Mouse (Mus musculus) embryo, embryonic 11 days (tissue): Measurements from ENCODE around the gene Tldc1.

Source experiments
- DNase-seq: peaks from one replicate; pipeline ENCODE4 v3.0.0-alpha.2; 2015

Gene Tldc1

GRCm38 (mm10) chr8:119798965-119799264, 20.7 kb upstream of the Tldc1 start:
- DNase-seq, result no peak

- DNase-seq, result peak; percentile 81
Measured at GRCm38 (mm10) chr8:119798170-119798964, 20.2 kb upstream of the Tldc1 start.

- DNase-seq, result no peak
Measured at GRCm38 (mm10) chr8:119795651-119796050, 17.4 kb upstream of the Tldc1 start.

- peak; percentile 55 for DNase-seq
Measured at GRCm38 (mm10) chr8:119794689-119795088, 16.5 kb upstream of the Tldc1 start.

- DNase-seq, result peak; percentile 92
Measured at GRCm38 (mm10) chr8:119791804-119792704, 13.8 kb upstream of the Tldc1 start.

GRCm38 (mm10) chr8:119789581-119789980, 11.4 kb upstream of the Tldc1 start:
- no peak for DNase-seq

- DNase-seq, result no peak
Measured at GRCm38 (mm10) chr8:119788607-119789381, 10.6 kb upstream of the Tldc1 start.

GRCm38 (mm10) chr8:119787341-119787740, 9.1 kb upstream of the Tldc1 start:
- no peak for DNase-seq

- DNase-seq, result no peak
Measured at GRCm38 (mm10) chr8:119786871-119787270, 8.7 kb upstream of the Tldc1 start.

- DNase-seq, result peak; percentile 51
Measured at GRCm38 (mm10) chr8:119785764-119786405, 7.7 kb upstream of the Tldc1 start.

- no peak for DNase-seq
Measured at GRCm38 (mm10) chr8:119784676-119785075, 6.5 kb upstream of the Tldc1 start.

GRCm38 (mm10) chr8:119784141-119784574, 5.9 kb upstream of the Tldc1 start:
- no peak for DNase-seq

- no peak for DNase-seq
Measured at GRCm38 (mm10) chr8:119783579-119783978, 5.4 kb upstream of the Tldc1 start.

- DNase-seq, result peak; percentile 86
Measured at GRCm38 (mm10) chr8:119782715-119783114, 4.5 kb upstream of the Tldc1 start.

GRCm38 (mm10) chr8:119781086-119781840, 3.0 kb upstream of the Tldc1 start:
- DNase-seq, result no peak

GRCm38 (mm10) chr8:119780402-119781049, 2.3 kb upstream of the Tldc1 start:
- no peak for DNase-seq

- DNase-seq, result peak; percentile 88
Measured at GRCm38 (mm10) chr8:119779013-119779737, 959 bp upstream of the Tldc1 start.

GRCm38 (mm10) chr8:119777765-119778164, 451 bp downstream of the Tldc1 start:
- DNase-seq, result peak; percentile 55

- no peak for DNase-seq
Measured at GRCm38 (mm10) chr8:119776668-119777245, 1.5 kb downstream of the Tldc1 start.

- DNase-seq, result no peak
Measured at GRCm38 (mm10) chr8:119765761-119766444, 12.3 kb downstream of the Tldc1 start.
